Mouse (Mus musculus) midbrain, embryonic 16.5 days (tissue): ENCODE data around the gene Myh11. TPM values are rescaled to one million over a fixed set of nuclear protein-coding genes. Genes with fewer than 3 reads are reported as not detected.

Source experiments
- ATAC-seq: fragments of 200-750 bp; cut with Nextera tagmentation; 2 replicates; pipeline ENCODE4 v1.8.0; 2017; ENCODE audit warnings: moderate TSS enrichment
- H3K27ac ChIP-seq: fragments of 300-500 bp; sonication (generic); 2 replicates; pipeline ENCODE4 v1.5.1; 2014; ENCODE audit warnings: mild to moderate bottlenecking, low read length, mixed read lengths
- H3K27me3 ChIP-seq: fragments of 300-500 bp; sonication (generic); 2 replicates; pipeline ENCODE4 v1.6.1; 2014; ENCODE audit warnings: low read depth, low read length, mixed read lengths; ENCODE audit not compliant: control insufficient read depth, insufficient read depth
- H3K36me3 ChIP-seq: fragments of 300-500 bp; sonication (generic); 2 replicates; pipeline ENCODE4 v1.6.1; 2014; ENCODE audit warnings: mild to moderate bottlenecking, low read length, moderate library complexity, mixed read lengths; ENCODE audit not compliant: control insufficient read depth, insufficient read depth
- H3K4me1 ChIP-seq: fragments of 300-500 bp; sonication (generic); 2 replicates; pipeline ENCODE4 v1.6.1; 2014; ENCODE audit warnings: mild to moderate bottlenecking, low read length, mixed read lengths; ENCODE audit not compliant: control insufficient read depth, insufficient read depth
- H3K4me2 ChIP-seq: fragments of 300-500 bp; sonication (generic); 2 replicates; pipeline ENCODE4 v1.6.1; 2014; ENCODE audit warnings: mild to moderate bottlenecking, low read length, mixed read lengths
- H3K4me3 ChIP-seq: fragments of 300-500 bp; sonication (generic); 2 replicates; pipeline ENCODE4 v1.5.1; 2014; ENCODE audit warnings: low read depth, mild to moderate bottlenecking, low read length, moderate library complexity, mixed read lengths
- H3K9ac ChIP-seq: fragments of 300-500 bp; sonication (generic); 2 replicates; pipeline ENCODE4 v1.6.1; 2014; ENCODE audit warnings: low read depth, low read length, mixed read lengths
- H3K9me3 ChIP-seq: fragments of 300-500 bp; sonication (generic); replicated peaks from 2 replicates; pipeline ENCODE4 v1.6.1; 2014; ENCODE audit warnings: mild to moderate bottlenecking, low read length, mixed read lengths; ENCODE audit not compliant: control insufficient read depth, poor library complexity, severe bottlenecking
- WGBS: fragments of 180-500 bp; shearing (Covaris S2); extraction: QIAGEN DNeasy Blood & Tissue Kit; methylation state at CpG from one replicate; pipeline ENCODE4 v1.1.7; 2014; 5-methylcytosine and 5-hydroxymethylcytosine counted together
- polyA plus RNA-seq: library from polyadenylated mRNA; unstranded; fragments of >200 nt; fragmentation: Nextera tagmentation; extraction: Ambion mirVana; gene quantifications from 2 replicates; pipeline ENCODE4 v1.2.1, GENCODE M21; 2015

Gene Myh11
- 0.59 and 0.67 TPM in 2 replicates for polyA plus RNA-seq

- Histone ChIP-seq H3K36me3 (no peaks in the 10 kb centered on the region), H3K27ac (no peak within 1 kb of the TSS), H3K4me1 (peaks cover 12% of the 10 kb centered on the region), H3K4me2 (peak within 1 kb of the TSS; percentile 63), H3K9me3 (no peaks in the 10 kb centered on the region), H3K9ac (peak within 1 kb of the TSS; percentile 27), H3K4me3 (peak within 1 kb of the TSS; percentile 26), H3K27me3 (0 out of 2 replicates have a peak, but pooled peaks cover 2% of the 10 kb centered on the region)
- ATAC-seq = peak; percentile 32; the same call in 1 of the 2 replicates
- under 1% methylated on average over 15 of the region's 16 CpGs for WGBS
Observed at GRCm38 (mm10) chr16:14291223-14291622, at the start of gene Myh11. Gene Myh11, minus strand, starts transcription at chr16:14291372.

- no peaks in the 10 kb centered on the region for H3K4me1 ChIP-seq
- no peaks in the 10 kb centered on the region for H3K27me3 ChIP-seq
- no peaks in the 10 kb centered on the region for H3K9me3 ChIP-seq
- no peak overlapping the region for H3K4me3 ChIP-seq
- H3K9ac ChIP-seq = no peak overlapping the region
- no peaks in the 10 kb centered on the region for H3K36me3 ChIP-seq
- no peak overlapping the region for H3K27ac ChIP-seq
- H3K4me2 ChIP-seq = no peak overlapping the region
- no peak for ATAC-seq
- WGBS = 74% methylated on average over 1 of the region's 1 CpGs
Observed at GRCm38 (mm10) chr16:14328156-14328555, 37.0 kb upstream of the Myh11 start.

GRCm38 (mm10) chr16:14320494-14320893 is 29.3 kb upstream of the Myh11 start:
- H3K4me1 ChIP-seq = peaks cover 15% of the 10 kb centered on the region
- H3K9ac ChIP-seq = no peak overlapping the region
- H3K27ac ChIP-seq = no peak overlapping the region
- ATAC-seq = no peak
- H3K36me3 ChIP-seq = no peaks in the 10 kb centered on the region
- no peaks in the 10 kb centered on the region for H3K27me3 ChIP-seq
- no peak overlapping the region for H3K4me2 ChIP-seq
- H3K9me3 ChIP-seq = no peaks in the 10 kb centered on the region
- H3K4me3 ChIP-seq = no peak overlapping the region
- 72% methylated on average over 1 of the region's 1 CpGs for WGBS

GRCm38 (mm10) chr16:14319681-14320080 is 28.5 kb upstream of the Myh11 start:
- 89% methylated on average over 3 of the region's 3 CpGs for WGBS

GRCm38 (mm10) chr16:14316884-14317876 is 26.0 kb upstream of the Myh11 start, which contains the start of gene Fopnl:
Gene Fopnl, minus strand, starts transcription at chr16:14317405.
- Histone ChIP-seq H3K27me3 (no peaks in the 10 kb centered on the region), H3K27ac (peak within 1 kb of the TSS; percentile 93), H3K36me3 (peaks cover 8% of the 10 kb centered on the region; the same call in 1 of the 2 replicates), H3K9ac (peak within 1 kb of the TSS; percentile 85), H3K4me3 (peak within 1 kb of the TSS; percentile 76), H3K9me3 (no peaks in the 10 kb centered on the region), H3K4me1 (peaks cover 21% of the 10 kb centered on the region), H3K4me2 (peak within 1 kb of the TSS; percentile 72)
- ATAC-seq = peak; percentile 100
- WGBS = 5% methylated on average over 51 of the region's 51 CpGs

More at GRCm38 (mm10) chr16:14319681-14320080, 28.5 kb upstream of the Myh11 start:
- Histone ChIP-seq H3K9me3 (no peaks in the 10 kb centered on the region), H3K27ac (no peak overlapping the region), H3K36me3 (no peaks in the 10 kb centered on the region), H3K4me2 (no peak overlapping the region), H3K4me1 (peaks cover 21% of the 10 kb centered on the region), H3K9ac (no peak overlapping the region), H3K27me3 (no peaks in the 10 kb centered on the region), H3K4me3 (no peak overlapping the region)
- ATAC-seq = no peak

GRCm38 (mm10) chr16:14312914-14313313 is 21.7 kb upstream of the Myh11 start:
- Histone ChIP-seq H3K36me3 (peaks cover 15% of the 10 kb centered on the region; the same call in 1 of the 2 replicates), H3K4me2 (no peak overlapping the region), H3K9me3 (no peaks in the 10 kb centered on the region), H3K4me3 (no peak overlapping the region), H3K27ac (no peak overlapping the region), H3K27me3 (no peaks in the 10 kb centered on the region), H3K4me1 (peaks cover 20% of the 10 kb centered on the region), H3K9ac (no peak overlapping the region)
- WGBS = 97% methylated on average over 7 of the region's 7 CpGs
- no peak for ATAC-seq

- ATAC-seq = no peak
- H3K27ac ChIP-seq = no peak overlapping the region
- peaks cover 15% of the 10 kb centered on the region; the same call in 1 of the 2 replicates for H3K36me3 ChIP-seq
- WGBS = 50% methylated on average over 6 of the region's 6 CpGs
- no peaks in the 10 kb centered on the region for H3K27me3 ChIP-seq
- H3K4me3 ChIP-seq = no peak overlapping the region
- H3K4me1 ChIP-seq = peaks cover 15% of the 10 kb centered on the region
- no peak overlapping the region for H3K9ac ChIP-seq
- no peak overlapping the region for H3K4me2 ChIP-seq
- no peaks in the 10 kb centered on the region for H3K9me3 ChIP-seq
Observed at GRCm38 (mm10) chr16:14311371-14311770, 20.2 kb upstream of the Myh11 start.

- no peak overlapping the region for H3K4me3 ChIP-seq
- no peak for ATAC-seq
- H3K4me2 ChIP-seq = no peak overlapping the region
- H3K9me3 ChIP-seq = no peaks in the 10 kb centered on the region
- peaks cover 1% of the 10 kb centered on the region; the same call in 1 of the 2 replicates for H3K4me1 ChIP-seq
- no peaks in the 10 kb centered on the region for H3K27me3 ChIP-seq
- WGBS = 81% methylated on average over 3 of the region's 3 CpGs
- peaks cover 15% of the 10 kb centered on the region; the same call in 1 of the 2 replicates for H3K36me3 ChIP-seq
- no peak overlapping the region for H3K27ac ChIP-seq
- H3K9ac ChIP-seq = no peak overlapping the region
Observed at GRCm38 (mm10) chr16:14309833-14310232, 18.7 kb upstream of the Myh11 start.
